Mouse (Mus musculus): ENCODE measurements at regions not wholly inside any gene's neighbourhood (a gene's known extent, or its start where the extent isn't known, plus 50 kb on each side); places are given as distances from the start of the nearest gene placed in this dataset.

GRCm38 (mm10) chr1:129219098-129219497 is 54.0 kb upstream of the Thsd7b start:
- in situ Hi-C loops (cut with MboI; ENCODE audit: low pct_ligation_motif_present, low pct_unique_long_range_greater_than_20kb, low sequenced_read_pairs): no loop called here
- no peaks in the 10 kb centered on the region for H3K9me3 ChIP-seq (replicated peaks; ENCODE audit: low read length)
- dilution Hi-C loops (cut with MboI; ENCODE audit: extremely low pct_ligation_motif_present, extremely low pct_unique_long_range_greater_than_20kb, low sequenced_read_pairs): no loop called here
- no peaks in the 10 kb centered on the region for H3K79me2 ChIP-seq (replicated peaks; ENCODE audit: control insufficient read depth, extremely low read depth, insufficient read depth, poor library complexity, severe bottlenecking)
- TF ChIP-seq SMC3 (IDR thresholded peaks at IDR 0.05; ENCODE audit: low read depth, low read length) (no peak), ZMIZ1 (IDR thresholded peaks at IDR 0.05; ENCODE audit: low read depth, low read length) (no peak), ZKSCAN1 (IDR thresholded peaks at IDR 0.05; ENCODE audit: borderline replicate concordance, low read depth, low read length) (no peak), JUN (IDR thresholded peaks at IDR 0.05; ENCODE audit: insufficient read depth, low read depth, low read length) (no peak), KAT2A (IDR thresholded peaks at IDR 0.05; ENCODE audit: insufficient replicate concordance, low read length) (no peak), MAFK (IDR thresholded peaks at IDR 0.05; ENCODE audit: insufficient replicate concordance, low read length) (peak; percentile 68), MAZ (IDR thresholded peaks at IDR 0.05; ENCODE audit: low read depth, low read length) (no peak)
- no peak overlapping the region for H3K27ac ChIP-seq (ENCODE audit: insufficient read depth, low read depth)
- no peak overlapping the region for H3K9ac ChIP-seq (ENCODE audit: insufficient read depth, low read depth)
- no peaks in the 10 kb centered on the region for H3K36me3 ChIP-seq (replicated peaks in 1 of 2; ENCODE audit: control insufficient read depth in 1 of 2, insufficient read depth in 1 of 2, low read length in 1 of 2)
- H3K4me1 ChIP-seq (ENCODE audit: control insufficient read depth in 1 of 2, insufficient read depth in 2 of 2): peaks cover 0 to 8% of the 10 kb centered on the region in 2 experiments; a peak in 1 of 4 replicates
- no peak for DNase-seq (ENCODE audit: extremely low read depth)
- H3K27me3 ChIP-seq (replicated peaks): no peaks in the 10 kb centered on the region
- no peak overlapping the region for H3K4me3 ChIP-seq (replicated peaks in 1 of 3; ENCODE audit: low read depth in 2 of 3, low read length in 2 of 3, poor library complexity in 1 of 3)
- H3K4me2 ChIP-seq (ENCODE audit: insufficient read depth, low read depth, poor library complexity, severe bottlenecking): no peak overlapping the region

GRCm38 (mm10) chr1:129208806-129209205 is 64.3 kb upstream of the Thsd7b start:
- Histone ChIP-seq H3K79me2 (replicated peaks; ENCODE audit: control insufficient read depth, extremely low read depth, insufficient read depth, poor library complexity, severe bottlenecking) (no peaks in the 10 kb centered on the region), H3K4me1 (ENCODE audit: control insufficient read depth in 1 of 2, insufficient read depth in 2 of 2) (no peaks in the 10 kb centered on the region), H3K9me3 (replicated peaks; ENCODE audit: low read length) (no peaks in the 10 kb centered on the region), H3K4me3 (replicated peaks in 1 of 3; ENCODE audit: low read depth in 2 of 3, low read length in 2 of 3, poor library complexity in 1 of 3) (no peak overlapping the region), H3K9ac (ENCODE audit: insufficient read depth, low read depth) (no peak overlapping the region), H3K36me3 (replicated peaks in 1 of 2; ENCODE audit: control insufficient read depth in 1 of 2, insufficient read depth in 1 of 2, low read length in 1 of 2) (no peaks in the 10 kb centered on the region), H3K27me3 (replicated peaks) (no peaks in the 10 kb centered on the region), H3K27ac (ENCODE audit: insufficient read depth, low read depth) (no peak overlapping the region), H3K4me2 (ENCODE audit: insufficient read depth, low read depth, poor library complexity, severe bottlenecking) (no peak overlapping the region)
- dilution Hi-C loops (cut with MboI; ENCODE audit: extremely low pct_ligation_motif_present, extremely low pct_unique_long_range_greater_than_20kb, low sequenced_read_pairs) (no loop called here), in situ Hi-C loops (cut with MboI; ENCODE audit: low pct_ligation_motif_present, low pct_unique_long_range_greater_than_20kb, low sequenced_read_pairs) (no loop called here)
- TF ChIP-seq CTCF (conservative IDR thresholded peaks at IDR 0.05 in 1 of 2, IDR thresholded peaks at IDR 0.05 in 1 of 2; ENCODE audit: low read depth in 2 of 2, low read length in 2 of 2): no peak
- TF ChIP-seq EP300 (IDR thresholded peaks at IDR 0.05; ENCODE audit: low read length): no peak
- TF ChIP-seq GABPA (IDR thresholded peaks at IDR 0.05; ENCODE audit: insufficient replicate concordance, low read depth, low read length): no peak
- TF ChIP-seq PAX5 (IDR thresholded peaks at IDR 0.05; ENCODE audit: low read length): no peak
- TF ChIP-seq MAX (IDR thresholded peaks at IDR 0.05; ENCODE audit: low read length): no peak
- TF ChIP-seq ETS1 (conservative IDR thresholded peaks at IDR 0.05; ENCODE audit: low read depth, low read length): no peak
- TF ChIP-seq USF2 (conservative IDR thresholded peaks at IDR 0.05; ENCODE audit: low read depth, low read length): no peak
- no peak for TF ChIP-seq KAT2A (IDR thresholded peaks at IDR 0.05; ENCODE audit: insufficient replicate concordance, low read length)
- no peak for TF ChIP-seq HCFC1 (IDR thresholded peaks at IDR 0.05; ENCODE audit: low read depth, low read length)
- no peak for TF ChIP-seq TBP (conservative IDR thresholded peaks at IDR 0.05; ENCODE audit: low read depth, low read length)
- no peak for TF ChIP-seq ZC3H11A (IDR thresholded peaks at IDR 0.05; ENCODE audit: low read depth, low read length)
- DNase-seq (ENCODE audit: extremely low read depth): no peak

All from CH12.LX (cell line).